Comparison of ENCODE assay signal across 22 mouse cellular contexts in genomic region chr11:78066641-78067040, GRCm38 (mm10). TPM values are rescaled to one million over a fixed set of nuclear protein-coding genes. Genes with fewer than 3 reads are reported as not detected.
DNase-seq lines count a peak whose midpoint lies in the region; ATAC-seq and TF ChIP-seq lines count a peak whose summit lies in the region.
"Had no signal": no experiment of that assay in that cellular context is flagged by ENCODE, and none has a peak within 500 bp of the region (broad histone marks: within the 10 kb centered on the region; RNA-seq: fewer than 3 reads in every experiment).

No protein-coding gene starts in this region.

- no peak for DNase-seq in heart, postnatal 36 days
- DNase-seq in lung, postnatal 36 days = no peak
- DNase-seq in cerebellum, adult 11-12 months = no peak
- DNase-seq: adrenal gland, adult 8-10 months; adrenal gland, postnatal 36 days; B cell, adult 2 months; cerebellum, adult 18-20 months; cerebellum, adult 9-11 months; cerebellum, postnatal 36 days; forebrain, postnatal 0 days; gastrocnemius, postnatal 14 days had no signal

- no peak for TF ChIP-seq CTCF in bone marrow, adult 2 months (IDR thresholded peaks at IDR 0.05; ENCODE audit: control insufficient read depth, insufficient read depth, low read length)

- H3K9ac ChIP-seq in heart, embryonic 11.5 days (ENCODE audit: low read depth, low read length) = peak overlapping the region; percentile 46
- H3K9ac ChIP-seq in liver, embryonic 15.5 days = peak overlapping the region; percentile 70
- H3K9ac ChIP-seq: forebrain, embryonic 12.5 days; forebrain, postnatal 0 days; hindbrain, embryonic 13.5 days had no signal

- no peak overlapping the region for H3K4me2 ChIP-seq in heart, embryonic 11.5 days
- H3K4me2 ChIP-seq in liver, embryonic 15.5 days = peak overlapping the region; percentile 78
- H3K4me2 ChIP-seq: forebrain, embryonic 12.5 days; hindbrain, embryonic 13.5 days had no signal

- H3K4me3 ChIP-seq in erythroblast, embryonic 14.5 days (replicated peaks) = peak overlapping the region; percentile 53
- H3K4me3 ChIP-seq in heart, embryonic 11.5 days (ENCODE audit: low read depth, low read length) = no peak overlapping the region
- H3K4me3 ChIP-seq in bone marrow, adult 2 months (replicated peaks; ENCODE audit: control insufficient read depth, low read depth, low read length) = no peak overlapping the region
- H3K4me3 ChIP-seq in liver, embryonic 15.5 days (replicated peaks) = peak overlapping the region; percentile 24
- H3K4me3 ChIP-seq: embryonic facial prominence, embryonic 10.5 days; forebrain, embryonic 12.5 days; hindbrain, embryonic 13.5 days had no signal

- no peak for ATAC-seq in erythroblast, adult 5-6 weeks (replicated peaks; ENCODE audit: low FRiP score, poor library complexity, severe bottlenecking)
- no peak for ATAC-seq in heart, embryonic 11.5 days (replicated peaks; ENCODE audit: insufficient number of reproducible peaks, low FRiP score, low TSS enrichment)
- no peak for ATAC-seq in liver, embryonic 15.5 days (ENCODE audit: insufficient read depth)
- ATAC-seq: CD4-positive, CD25-positive, alpha-beta regulatory T cell, adult 4 months; forebrain, postnatal 0 days; hindbrain, postnatal 0 days had no signal

- H3K27ac ChIP-seq in heart, embryonic 11.5 days (ENCODE audit: low read depth, low read length) = peak overlapping the region; percentile 82
- H3K27ac ChIP-seq in bone marrow, adult 2 months (ENCODE audit: control insufficient read depth, insufficient read depth, low read depth, low read length, poor library complexity) = peak overlapping the region; percentile 75; the same call in 1 of the 2 replicates
- H3K27ac ChIP-seq in liver, embryonic 15.5 days (replicated peaks) = peak overlapping the region; percentile 100
- H3K27ac ChIP-seq: embryonic facial prominence, embryonic 10.5 days; forebrain, embryonic 12.5 days; hindbrain, embryonic 13.5 days; hindbrain, postnatal 0 days had no signal

- TF ChIP-seq POLR2A in bone marrow, adult 2 months (IDR thresholded peaks at IDR 0.05; ENCODE audit: borderline replicate concordance, control insufficient read depth, low read depth, low read length) = no peak

- no peaks in the 10 kb centered on the region for H3K9me3 ChIP-seq in erythroblast, embryonic 14.5 days (ENCODE audit: control insufficient read depth, low read length)
- no peaks in the 10 kb centered on the region for H3K9me3 ChIP-seq in heart, embryonic 11.5 days (replicated peaks; ENCODE audit: control insufficient read depth, low read length)
- no peaks in the 10 kb centered on the region for H3K9me3 ChIP-seq in liver, embryonic 15.5 days (replicated peaks)
- H3K9me3 ChIP-seq: embryonic facial prominence, embryonic 10.5 days; forebrain, embryonic 12.5 days; G1E; hindbrain, embryonic 13.5 days had no signal

- peaks cover 97% of the 10 kb centered on the region for H3K4me1 ChIP-seq in erythroblast, embryonic 14.5 days (ENCODE audit: control insufficient read depth)
- peaks cover 7% of the 10 kb centered on the region; the same call in 1 of the 2 replicates for H3K4me1 ChIP-seq in heart, embryonic 11.5 days (ENCODE audit: control insufficient read depth, insufficient read depth, low read length)
- H3K4me1 ChIP-seq in bone marrow, adult 2 months (ENCODE audit: control insufficient read depth, insufficient read depth, low read length) = peaks cover 4% of the 10 kb centered on the region
- H3K4me1 ChIP-seq in liver, embryonic 15.5 days (replicated peaks) = peaks cover 91% of the 10 kb centered on the region
- H3K4me1 ChIP-seq: hindbrain, embryonic 13.5 days had no signal

- intact Hi-C loops in heart, postnatal 36 days (cut with DNase I) = no loop called here

- H3K27me3 ChIP-seq in erythroblast, embryonic 14.5 days (ENCODE audit: control insufficient read depth) = no peaks in the 10 kb centered on the region
- H3K27me3 ChIP-seq in heart, embryonic 11.5 days (ENCODE audit: control insufficient read depth, insufficient read depth, low read length) = no peaks in the 10 kb centered on the region
- no peaks in the 10 kb centered on the region for H3K27me3 ChIP-seq in liver, embryonic 15.5 days
- H3K27me3 ChIP-seq: hindbrain, embryonic 13.5 days had no signal

- WGBS in heart, embryonic 11.5 days (ENCODE audit: insufficient replicate concordance) = 67% methylated on average over 2 of the region's 2 CpGs
- 90% methylated on average over 2 of the region's 2 CpGs for WGBS in bone marrow, adult 2 months
- WGBS in liver, embryonic 15.5 days (ENCODE audit: insufficient replicate concordance) = 68% methylated on average over 2 of the region's 2 CpGs

- peaks cover 48% of the 10 kb centered on the region for H3K36me3 ChIP-seq in erythroblast, embryonic 14.5 days (ENCODE audit: control insufficient read depth)
- H3K36me3 ChIP-seq in heart, embryonic 11.5 days (ENCODE audit: control insufficient read depth, insufficient read depth, low read length) = no peaks in the 10 kb centered on the region
- H3K36me3 ChIP-seq in liver, embryonic 15.5 days (replicated peaks) = no peaks in the 10 kb centered on the region

RNA-seq across cellular contexts. Expression of gene Eral1, which starts 13.5 kb away (rescaled TPM):
- 0.14 and 0.29 TPM in 2 replicates for polyA plus RNA-seq in erythroblast, embryonic 14.5 days (2012)
- 3.7 and 7.7 TPM in 2 replicates for total RNA-seq in erythroblast, adult 5-6 weeks (2015; ENCODE audit: low replicate concordance)
- total RNA-seq in erythroblast, adult 5-6 weeks (2017; ENCODE audit: low replicate concordance) = 3.9 and 7.0 TPM in 2 replicates
- 25.6 and 27.0 TPM in 2 replicates for polyA plus RNA-seq in heart, embryonic 11.5 days (2014; fragmentation: Nextera tagmentation; extraction: Ambion mirVana)
- total RNA-seq in heart, postnatal 36 days (2021) = 10 to 100 TPM; 26.2 to 28.4 TPM
- polyA plus RNA-seq in bone marrow, adult 2 months (2011; ENCODE audit: insufficient read depth, insufficient read length, low replicate concordance, missing spikeins) = 9.8 and 16.3 TPM in 2 replicates
- polyA plus RNA-seq in liver, embryonic 15.5 days (2015; fragmentation: Nextera tagmentation; extraction: Ambion mirVana) = 13.8 and 13.9 TPM in 2 replicates

RNA-seq across cellular contexts. Expression of gene Fam222b, which starts 27.8 kb away (rescaled TPM):
- polyA plus RNA-seq in erythroblast, embryonic 14.5 days (2012) = 0.77 and 0.78 TPM in 2 replicates
- total RNA-seq in erythroblast, adult 5-6 weeks (2015; ENCODE audit: low replicate concordance) = 10.2 and 14.8 TPM in 2 replicates
- 1.4 and 3.7 TPM in 2 replicates for total RNA-seq in erythroblast, adult 5-6 weeks (2017; ENCODE audit: low replicate concordance)
- 22.4 and 26.9 TPM in 2 replicates for polyA plus RNA-seq in heart, embryonic 11.5 days (2014; fragmentation: Nextera tagmentation; extraction: Ambion mirVana)
- total RNA-seq in heart, postnatal 36 days (2021) = 10 to 100 TPM; 11.7 to 12.3 TPM
- 5.3 and 12.3 TPM in 2 replicates for polyA plus RNA-seq in bone marrow, adult 2 months (2011; ENCODE audit: insufficient read depth, insufficient read length, low replicate concordance, missing spikeins)
- polyA plus RNA-seq in liver, embryonic 15.5 days (2015; fragmentation: Nextera tagmentation; extraction: Ambion mirVana) = 4.2 and 4.3 TPM in 2 replicates

RNA-seq across cellular contexts. Expression of gene Flot2, which starts 28.9 kb away (rescaled TPM):
- polyA plus RNA-seq in erythroblast, embryonic 14.5 days (2012) = 4.8 and 5.4 TPM in 2 replicates
- 14.2 and 31.5 TPM in 2 replicates for total RNA-seq in erythroblast, adult 5-6 weeks (2015; ENCODE audit: low replicate concordance)
- total RNA-seq in erythroblast, adult 5-6 weeks (2017; ENCODE audit: low replicate concordance) = 22.5 and 24.7 TPM in 2 replicates
- polyA plus RNA-seq in heart, embryonic 11.5 days (2014; fragmentation: Nextera tagmentation; extraction: Ambion mirVana) = 62.0 and 67.1 TPM in 2 replicates
- 10 to 100 TPM; 63.5 to 64.3 TPM for total RNA-seq in heart, postnatal 36 days (2021)
- polyA plus RNA-seq in bone marrow, adult 2 months (2011; ENCODE audit: insufficient read depth, insufficient read length, low replicate concordance, missing spikeins) = 21.1 and 44.1 TPM in 2 replicates
- 25.1 and 27.3 TPM in 2 replicates for polyA plus RNA-seq in liver, embryonic 15.5 days (2015; fragmentation: Nextera tagmentation; extraction: Ambion mirVana)

RNA-seq across cellular contexts. Expression of gene Dhrs13, which starts 34.6 kb away (rescaled TPM):
- 4.7 and 5.1 TPM in 2 replicates for polyA plus RNA-seq in erythroblast, embryonic 14.5 days (2012)
- 3.1 and 6.0 TPM in 2 replicates for total RNA-seq in erythroblast, adult 5-6 weeks (2015; ENCODE audit: low replicate concordance)
- total RNA-seq in erythroblast, adult 5-6 weeks (2017; ENCODE audit: low replicate concordance) = 1.5 and 3.6 TPM in 2 replicates
- polyA plus RNA-seq in heart, embryonic 11.5 days (2014; fragmentation: Nextera tagmentation; extraction: Ambion mirVana) = 12.3 and 15.8 TPM in 2 replicates
- total RNA-seq in heart, postnatal 36 days (2021) = 1 to 10 TPM; 3.9 to 5.0 TPM
- polyA plus RNA-seq in bone marrow, adult 2 months (2011; ENCODE audit: insufficient read depth, insufficient read length, low replicate concordance, missing spikeins) = 6.5 and 10.8 TPM in 2 replicates
- polyA plus RNA-seq in liver, embryonic 15.5 days (2015; fragmentation: Nextera tagmentation; extraction: Ambion mirVana) = 14.9 and 16.3 TPM in 2 replicates

Comparison
In these comparisons a context has a peak if more than half of its experiments do, and no peak if none do; other contexts are left out.
1. H3K4me3 ChIP-seq: peak in erythroblast, embryonic 14.5 days (single experiment) and liver, embryonic 15.5 days (single experiment); none in heart, embryonic 11.5 days (single experiment) and bone marrow, adult 2 months (single experiment).
2. Peak in every context shown above with its lines, with median percentiles within 50 percentile points of each other: H3K27ac ChIP-seq.